Mouse (Mus musculus) urinary bladder, adult 18-20 months (tissue): ENCODE measurements around the gene Cyp2c55.
A peak's percentile ranks its signal among the peaks of the same experiment; 100 is the strongest.

Experiments used
- DNase-seq, 2 experiments: peaks; one replicate each; pipeline ENCODE4 v3.0.0; 2022; ENCODE audit warnings: low spot score in 2 of 2, mixed read lengths in 2 of 2

Cyp2c55 gene

DNA sequence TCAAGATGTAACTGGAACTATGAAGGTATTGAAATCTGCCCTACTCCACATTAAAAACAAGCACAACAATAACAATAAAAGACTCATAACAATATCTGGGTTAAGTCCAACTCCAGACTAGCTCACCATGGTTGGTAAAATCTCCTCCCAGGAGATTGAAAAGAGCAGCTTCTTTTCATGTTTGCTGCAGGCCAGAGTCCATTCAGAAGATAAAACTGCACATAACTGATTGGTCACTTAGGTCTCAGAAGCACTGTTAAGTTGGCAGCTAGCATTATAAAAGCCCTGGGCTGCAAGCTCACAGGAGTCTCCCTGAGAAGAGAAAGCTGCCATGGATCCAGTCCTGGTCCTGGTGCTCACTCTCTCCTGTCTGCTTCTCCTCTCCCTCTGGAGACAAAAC is at the start of gene Cyp2c55:
Gene Cyp2c55, plus strand, starts transcription at position 305 of the 400 bp plus-strand sequence.
- no peak for DNase-seq

DNA sequence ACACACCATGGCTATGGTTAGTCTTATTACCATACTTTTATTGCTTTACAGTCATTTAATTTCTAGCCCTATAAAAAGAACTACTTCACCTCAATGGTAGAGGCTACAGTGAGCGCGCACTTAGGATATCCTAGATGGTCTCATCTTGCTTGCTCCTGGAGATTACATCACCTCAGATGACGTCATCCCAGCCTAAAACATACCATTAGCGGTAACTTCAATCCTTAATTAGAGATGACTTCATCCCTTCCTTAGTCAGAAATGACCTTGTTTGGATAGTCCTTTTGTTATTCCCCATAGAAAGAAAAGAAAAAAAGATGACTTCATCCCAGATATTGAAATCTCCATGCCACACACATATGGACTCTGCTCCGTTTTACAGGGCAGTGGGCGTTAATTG is 36.1 kb upstream of the Cyp2c55 start:
- DNase-seq: no peak

DNA sequence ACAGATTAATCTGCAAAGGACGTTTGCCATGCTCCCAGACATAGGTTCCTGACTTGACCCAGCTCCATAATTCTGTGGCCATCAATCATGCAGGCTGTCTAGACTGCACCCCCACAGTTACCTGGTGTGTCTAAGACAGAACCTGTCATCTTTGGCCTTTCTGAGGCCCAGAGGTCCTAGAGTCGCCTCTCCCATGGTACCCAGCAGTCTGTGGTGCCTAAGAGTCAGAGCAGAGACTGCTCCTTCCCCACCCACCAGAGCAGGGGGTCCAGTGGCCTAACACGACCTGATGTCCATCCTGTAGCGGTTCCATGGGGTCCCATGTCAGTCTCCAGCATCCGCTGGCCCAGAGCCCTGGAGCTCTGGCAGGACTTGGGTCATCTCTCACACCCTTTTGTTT is 34.2 kb upstream of the Cyp2c55 start:
- DNase-seq: no peak

DNA sequence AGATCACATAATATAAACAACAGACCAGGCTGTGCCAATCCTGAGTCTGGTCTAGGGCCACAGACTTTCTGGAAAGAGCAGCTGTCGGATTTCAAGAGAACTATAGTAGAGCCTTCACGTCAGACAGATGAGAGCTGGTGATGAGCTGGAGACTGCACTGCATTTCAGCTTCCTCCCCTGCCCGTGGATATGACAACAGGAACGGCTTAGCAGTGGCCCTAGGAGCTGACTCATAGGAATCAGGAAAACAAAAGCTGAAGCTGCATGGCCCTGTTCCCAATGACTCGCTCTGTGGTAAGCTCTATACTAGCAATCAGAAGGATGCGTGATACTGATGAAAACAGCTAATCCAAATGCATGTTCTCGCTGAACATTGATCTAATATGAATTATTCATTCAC is 33.2 kb upstream of the Cyp2c55 start:
- no peak for DNase-seq

DNA sequence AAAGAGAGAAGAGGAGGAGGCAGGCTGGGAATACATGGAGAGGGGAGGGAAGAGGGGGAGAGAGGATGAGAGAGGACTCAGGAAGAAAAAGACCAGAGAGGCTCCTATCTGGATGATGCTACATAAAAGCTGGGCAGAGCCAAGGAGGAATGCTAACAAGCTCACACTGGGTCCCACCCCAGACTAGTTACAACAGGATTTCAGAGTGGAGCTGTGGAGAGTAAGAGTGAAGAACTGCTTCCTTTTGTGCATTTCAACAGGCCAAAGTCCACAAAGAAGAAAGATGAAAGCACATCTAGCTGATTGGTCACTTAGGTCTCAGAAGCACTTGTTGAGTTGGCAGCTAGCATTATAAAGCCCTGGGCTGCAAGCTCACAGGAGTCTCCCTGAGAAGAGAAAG is 30.6 kb upstream of the Cyp2c55 start:
- no peak for DNase-seq

DNA sequence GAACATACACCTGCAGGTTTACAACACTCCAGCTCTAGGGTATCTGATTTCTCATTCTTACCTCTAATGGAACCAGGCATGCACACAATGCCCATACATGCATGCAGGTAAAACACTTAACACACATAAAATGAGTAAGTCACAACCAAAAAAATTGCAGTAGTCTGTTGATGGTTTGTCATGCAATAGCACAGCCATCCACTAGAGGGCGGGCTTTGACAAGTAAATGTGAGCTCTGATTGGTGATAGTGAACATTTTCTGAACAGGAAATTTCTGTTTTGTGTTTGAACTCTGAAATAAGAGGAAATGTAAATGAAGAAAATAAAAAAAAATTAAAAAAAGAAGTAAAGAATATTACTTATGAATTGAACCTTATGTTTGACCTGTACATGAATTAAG is 24.9 kb upstream of the Cyp2c55 start:
- DNase-seq: peak; percentile 12 to 38

DNA sequence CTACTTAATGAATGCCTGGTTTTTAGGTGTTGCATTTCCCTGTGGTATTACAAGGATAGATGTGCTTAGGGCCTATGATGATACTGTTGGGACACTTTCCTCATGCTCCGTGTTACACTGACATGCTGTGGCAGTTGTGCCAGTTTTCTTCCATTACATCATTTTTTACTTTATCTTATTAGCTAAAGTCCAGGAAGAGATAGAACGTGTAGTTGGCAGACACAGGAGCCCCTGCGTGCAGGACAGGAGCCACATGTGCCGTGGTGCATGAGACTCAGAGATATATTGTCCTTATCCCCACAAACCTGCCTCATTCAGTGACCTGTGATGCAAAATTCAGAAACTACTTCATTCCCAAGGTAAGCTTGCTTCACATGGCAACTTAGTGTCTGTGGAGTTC is 8.6 kb upstream of the Cyp2c55 start:
- DNase-seq: no peak

DNA sequence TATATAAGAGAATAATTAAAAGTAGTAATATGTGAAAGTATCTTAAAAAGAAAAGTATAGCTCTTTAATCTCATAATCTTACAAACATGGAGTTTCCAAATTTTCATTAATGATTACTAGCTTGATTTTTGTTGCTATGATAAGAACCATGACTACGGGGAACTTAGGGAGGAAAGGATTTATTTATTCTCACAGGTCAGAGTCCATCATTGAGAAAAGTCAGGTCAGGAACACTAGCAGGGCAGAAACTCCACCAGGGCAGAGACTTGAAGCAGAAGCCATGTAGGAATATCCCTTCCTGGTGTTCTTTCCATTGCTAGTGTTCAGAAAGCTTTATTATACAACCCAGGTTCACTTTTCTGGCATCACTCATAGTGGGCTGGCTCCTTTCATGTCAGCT is 8.1 kb upstream of the Cyp2c55 start:
- no peak for DNase-seq

DNA sequence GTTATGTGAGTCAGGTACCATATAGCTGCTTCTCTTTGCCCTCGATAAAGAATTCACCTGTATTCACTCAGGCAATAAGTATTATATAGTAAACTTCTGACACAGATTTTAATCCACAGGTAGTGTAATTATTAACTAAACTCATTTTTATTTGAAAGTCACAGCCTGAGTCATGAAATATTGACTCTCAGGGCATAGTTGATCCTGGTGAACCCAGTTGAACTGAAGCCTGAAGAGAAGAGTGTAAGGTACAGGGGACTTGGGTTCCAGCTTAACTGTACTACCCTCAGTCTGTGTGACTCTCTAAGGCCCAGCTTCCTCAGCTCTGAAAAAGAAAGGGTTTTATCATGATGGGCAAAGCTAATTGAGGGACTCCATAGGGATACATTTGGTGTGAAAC is 1.7 kb upstream of the Cyp2c55 start:
- DNase-seq: no peak

DNA sequence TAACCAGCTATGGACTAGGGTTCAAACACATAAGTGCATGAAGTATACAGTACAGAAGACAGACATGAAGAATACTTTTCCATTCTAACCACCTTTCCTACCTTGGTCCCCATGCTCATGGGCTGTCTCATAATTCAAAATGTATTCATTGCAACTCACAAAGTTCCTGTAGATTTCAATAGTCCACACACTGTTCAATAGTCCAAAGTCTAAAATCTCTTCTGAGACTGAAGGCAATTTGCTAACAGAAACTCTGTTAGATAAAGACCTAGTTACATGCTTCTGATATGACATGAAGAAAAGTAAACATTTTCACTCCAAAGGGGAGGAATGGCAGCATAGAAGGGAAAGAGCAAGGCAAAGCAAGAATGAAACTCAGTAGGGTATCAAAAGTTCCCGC is 51.1 kb downstream of the Cyp2c55 start:
- no peak for DNase-seq

DNA sequence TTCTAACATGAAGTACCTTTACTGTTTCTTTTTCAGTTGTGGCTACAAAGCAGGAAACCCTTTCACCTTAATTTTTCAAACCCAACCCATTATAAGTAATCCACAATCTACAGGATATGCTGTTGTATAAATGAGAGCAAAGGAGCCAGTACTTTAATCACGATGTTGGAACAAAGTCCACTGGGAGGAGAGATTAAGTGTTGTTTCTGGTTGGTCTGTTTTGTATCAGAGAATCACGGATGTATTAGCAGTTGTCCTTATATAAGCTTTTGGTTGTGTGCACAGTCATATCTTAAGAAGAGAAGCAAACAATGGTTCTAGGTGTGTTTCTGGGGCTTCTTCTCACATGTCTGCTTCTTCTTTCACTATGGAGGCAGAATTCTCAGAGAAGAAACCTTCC is 53.9 kb downstream of the Cyp2c55 start, which contains the start of gene Cyp2c65:
Gene Cyp2c65, plus strand, starts transcription at position 297 of the 400 bp plus-strand sequence.
- DNase-seq: no peak
